ENCODE assay signal across 24 mouse cellular contexts in the genomic region with DNA sequence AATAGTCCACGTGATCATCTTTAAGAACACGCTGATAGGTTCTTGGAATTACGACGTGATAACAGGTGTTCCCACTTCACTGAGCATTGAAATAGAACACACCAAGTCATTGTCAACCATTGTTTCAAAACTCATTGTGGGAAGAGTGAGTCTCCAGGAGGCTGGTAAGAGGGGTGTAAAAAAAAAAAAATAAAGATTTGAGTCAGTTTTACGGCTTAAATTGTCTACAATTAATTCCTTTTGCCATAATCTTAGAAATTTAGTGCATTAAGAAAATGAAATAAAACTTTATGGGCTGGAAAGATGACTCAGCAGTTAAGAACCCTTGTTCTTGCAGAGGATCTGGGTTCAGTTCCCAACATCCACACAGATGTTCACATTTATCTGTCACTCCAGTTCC.
A peak's percentile ranks its signal among the peaks of the same experiment; 100 is the strongest.
DNase-seq lines count a peak whose midpoint lies in the region; ATAC-seq and TF ChIP-seq lines count a peak whose summit lies in the region.
"Had no signal": no experiment of that assay in that cellular context is flagged by ENCODE, and none has a peak within 500 bp of the region (broad histone marks: within the 10 kb centered on the region; RNA-seq: fewer than 3 reads in every experiment).

No protein-coding gene starts in this region.

- in situ Hi-C loops in Patski (cut with MboI; ENCODE audit: low pct_unique_long_range_greater_than_20kb), result no loop called here

- no peaks in the 10 kb centered on the region for H3K4me1 ChIP-seq in heart, embryonic 12.5 days (replicated peaks)

- no peak overlapping the region for H3ac ChIP-seq in C2C12 (ENCODE audit: control insufficient read depth, insufficient read length, low read depth)

- H3K4me2 ChIP-seq in heart, embryonic 12.5 days, result no peak overlapping the region

- ATAC-seq in heart, embryonic 12.5 days (ENCODE audit: insufficient number of reproducible peaks, low FRiP score), result no peak
- ATAC-seq in Patski, result peak; percentile 61
- ATAC-seq: activated CD4-positive, CD25-positive, alpha-beta regulatory T cell, adult 4 months; CD4-positive, CD25-positive, alpha-beta regulatory T cell, adult 4 months had no signal

- no peaks in the 10 kb centered on the region for H3K9me3 ChIP-seq in heart, embryonic 12.5 days (replicated peaks)
- H3K9me3 ChIP-seq: G1E had no signal

- no peak overlapping the region for H3K27ac ChIP-seq in heart, embryonic 12.5 days (ENCODE audit: poor library complexity, severe bottlenecking)
- no peak overlapping the region for H3K27ac ChIP-seq in layer of hippocampus, adult 2 months

- 0 out of 2 replicates have a peak, but pooled peaks cover 2% of the 10 kb centered on the region for H3K27me3 ChIP-seq in heart, embryonic 12.5 days (replicated peaks)
- no peaks in the 10 kb centered on the region for H3K27me3 ChIP-seq in C2C12 (ENCODE audit: control insufficient read depth, insufficient read depth, insufficient read length)
- H3K27me3 ChIP-seq in Patski, result no peaks in the 10 kb centered on the region
- H3K27me3 ChIP-seq: CH12.LX had no signal

- CTCF ChIA-PET in Patski (lab: Charles Lee), result no interaction called here

- no peak overlapping the region for H3K4me3 ChIP-seq in heart, embryonic 12.5 days
- H3K4me3 ChIP-seq in C2C12 (ENCODE audit: insufficient read depth, poor library complexity, severe bottlenecking), result no peak overlapping the region
- no peak overlapping the region for H3K4me3 ChIP-seq in layer of hippocampus, adult 2 months

- DNase-seq in heart, adult 11 months, result peak; percentile 31
- DNase-seq in 3T3-L1 (ENCODE audit: low read depth, low spot score) (peak; percentile 19), Patski (ENCODE audit: low read depth, low spot score) (peak; percentile 50)
- no peak for DNase-seq in urinary bladder, adult 2 months (ENCODE audit: low spot score)
- DNase-seq in cerebellum, adult 18-20 months, result no peak
- no peak for DNase-seq in layer of hippocampus, adult 2 months (ENCODE audit: low spot score in 2 of 2)
- DNase-seq: adrenal gland, adult 2 months; adrenal gland, adult 8-10 months; adrenal gland, postnatal 10 days; adrenal gland, postnatal 14 days; adrenal gland, postnatal 25 days; adrenal gland, postnatal 36 days; B cell, adult 2 months; cerebellum, adult 11 months; cerebellum, adult 11-12 months; cerebellum, adult 2 months; cerebellum, adult 8-10 months; cerebellum, adult 9-10 months had no signal

- no peak for TF ChIP-seq CTCF in C2C12 (IDR thresholded peaks at IDR 0.05; ENCODE audit: control insufficient read depth, insufficient read depth, insufficient read length)
- no peak for TF ChIP-seq CTCF in Patski (IDR thresholded peaks at IDR 0.05)
- no peak for TF ChIP-seq CTCF in layer of hippocampus, adult 2 months (conservative IDR thresholded peaks at IDR 0.05)

- no peaks in the 10 kb centered on the region for H3K79me2 ChIP-seq in C2C12 (ENCODE audit: control insufficient read depth, insufficient read depth)

- POLR2A ChIA-PET in Patski (lab: Charles Lee), result no interaction called here

- no peak overlapping the region for H3K9ac ChIP-seq in heart, embryonic 12.5 days

- no peaks in the 10 kb centered on the region for H3K36me3 ChIP-seq in heart, embryonic 12.5 days
- no peaks in the 10 kb centered on the region for H3K36me3 ChIP-seq in C2C12 (ENCODE audit: control insufficient read depth, insufficient read depth)
- H3K36me3 ChIP-seq: G1E had no signal

- 87% methylated on average over 5 of the region's 5 CpGs for WGBS in heart, embryonic 12.5 days

- no peaks in the 10 kb centered on the region for H3K79me3 ChIP-seq in C2C12 (ENCODE audit: low read depth)

TF ChIP-seq in C2C12, 6 proteins besides CTCF, POLR2A, EP300 and RAD21:
- TF ChIP-seq CEBPB (IDR thresholded peaks at IDR 0.05; ENCODE audit: low read depth) (no peak), USF1 (IDR thresholded peaks at IDR 0.05; ENCODE audit: low read depth) (no peak), MYOD1 (IDR thresholded peaks at IDR 0.05; ENCODE audit: control insufficient read depth, insufficient read length, low read depth) (peak; percentile 42)

Comparison
In these comparisons a context has a peak if more than half of its experiments do, and no peak if none do; other contexts are left out.
1. DNase-seq: peak in heart, adult 11 months (single experiment), 3T3-L1 (single experiment) and Patski (single experiment); none in urinary bladder, adult 2 months (single experiment), cerebellum, adult 18-20 months (0 of 2) and layer of hippocampus, adult 2 months (0 of 2).